ENCODE assay signal across 14 mouse cellular contexts in genomic region chr11:72987234-72987633, GRCm38 (mm10).
"Had no signal": no experiment of that assay in that cellular context is flagged by ENCODE, and none has a peak within 500 bp of the region (broad histone marks: within the 10 kb centered on the region; RNA-seq: fewer than 3 reads in every experiment).

No protein-coding gene starts in this region.

- H3K4me2 ChIP-seq: liver, embryonic 11.5 days; liver, embryonic 15.5 days; midbrain, embryonic 13.5 days; neural tube, embryonic 13.5 days; stomach, embryonic 15.5 days had no signal

- H3K27me3 ChIP-seq: liver, embryonic 15.5 days; midbrain, embryonic 13.5 days; neural tube, embryonic 13.5 days; stomach, embryonic 15.5 days had no signal

- H3K9ac ChIP-seq: liver, embryonic 15.5 days; midbrain, embryonic 13.5 days; neural tube, embryonic 13.5 days; stomach, embryonic 15.5 days had no signal

- H3K4me3 ChIP-seq: liver, embryonic 15.5 days; midbrain, embryonic 13.5 days; neural tube, embryonic 13.5 days; stomach, embryonic 15.5 days had no signal

- ATAC-seq: lung, postnatal 0 days; midbrain, embryonic 13.5 days had no signal

- H3K36me3 ChIP-seq: liver, embryonic 15.5 days; midbrain, embryonic 13.5 days; neural tube, embryonic 13.5 days; stomach, embryonic 15.5 days had no signal

- H3K4me1 ChIP-seq: midbrain, embryonic 13.5 days; neural tube, embryonic 13.5 days had no signal

- H3K27ac ChIP-seq: liver, embryonic 15.5 days; midbrain, embryonic 13.5 days; neural tube, embryonic 13.5 days; stomach, embryonic 15.5 days had no signal

- H3K9me3 ChIP-seq: liver, embryonic 15.5 days; midbrain, embryonic 13.5 days; neural tube, embryonic 13.5 days; stomach, embryonic 15.5 days had no signal

- DNase-seq: kidney, adult 9 months; kidney, postnatal 14 days; left cerebral cortex, postnatal 4 days; lung, adult 2 months; right cerebral cortex, adult 18-20 months; right cerebral cortex, postnatal 25 days; thymus, adult 2 months; thymus, postnatal 25 days had no signal
